Mouse (Mus musculus) layer of hippocampus, adult 2 months (tissue): ENCODE measurements at regions not wholly inside any gene's neighbourhood (a gene's known extent, or its start where the extent isn't known, plus 50 kb on each side); places are given as distances from the start of the nearest gene placed in this dataset.
A peak's percentile ranks its signal among the peaks of the same experiment; 100 is the strongest.
"Not testable (repeated sequence)": the region's sequence is repeated elsewhere in the genome, so short reads cannot be mapped to it uniquely, and the experiment has no call there.

Source experiments
- DNase-seq, 2 experiments: peaks; one replicate each; pipeline ENCODE4 v3.0.0; 2022; ENCODE audit warnings: low spot score in 2 of 2
- H3K27ac ChIP-seq: fragments of 200-600 bp; 2 replicates; pipeline ENCODE4 v1.8.1; 2022
- H3K4me3 ChIP-seq: fragments of 200-600 bp; 2 replicates; pipeline ENCODE4 v1.8.1; 2022; ENCODE audit warnings: mild to moderate bottlenecking
- CTCF ChIP-seq: fragments of 200-600 bp; conservative IDR thresholded peaks from 2 replicates; pipeline ENCODE4 v1.8.1; 2022; ENCODE audit warnings: antibody characterized with exemption, mild to moderate bottlenecking, moderate library complexity

GRCm38 (mm10) chr12:46327865-46328264, 490.9 kb downstream of the Nova1 start:
- no peak for TF ChIP-seq CTCF
- DNase-seq, result no peak

GRCm38 (mm10) chr12:46323276-46323675, 495.5 kb downstream of the Nova1 start:
- H3K4me3 ChIP-seq, result no peak overlapping the region
- no peak for TF ChIP-seq CTCF
- no peak for DNase-seq
- H3K27ac ChIP-seq, result no peak overlapping the region

More at GRCm38 (mm10) chr12:46327865-46328264, 490.9 kb downstream of the Nova1 start:
- Histone ChIP-seq H3K27ac (no peak overlapping the region), H3K4me3 (no peak overlapping the region)

GRCm38 (mm10) chr12:46303136-46303797, 515.5 kb downstream of the Nova1 start:
- no peak for DNase-seq
- no peak for TF ChIP-seq CTCF
- Histone ChIP-seq H3K4me3 (no peak overlapping the region), H3K27ac (no peak overlapping the region)

GRCm38 (mm10) chr12:46298926-46299325, 519.8 kb downstream of the Nova1 start:
- Histone ChIP-seq H3K4me3 (no peak overlapping the region), H3K27ac (no peak overlapping the region)
- TF ChIP-seq CTCF, result no peak
- no peak for DNase-seq

- DNase-seq, result no peak
- no peak overlapping the region for H3K4me3 ChIP-seq
- no peak overlapping the region for H3K27ac ChIP-seq
- TF ChIP-seq CTCF, result no peak
These were observed 534.2 kb downstream of the Nova1 start for GRCm38 (mm10) chr12:46284519-46284918.

GRCm38 (mm10) chr12:46248402-46249018, 570.2 kb downstream of the Nova1 start:
- peak in 1 of 2 experiments; percentile 3 for DNase-seq

GRCm38 (mm10) chr12:46244925-46245324, 573.8 kb downstream of the Nova1 start:
- DNase-seq, result no peak
- no peak for TF ChIP-seq CTCF
- Histone ChIP-seq H3K27ac (no peak overlapping the region), H3K4me3 (no peak overlapping the region)

More at GRCm38 (mm10) chr12:46248402-46249018, 570.2 kb downstream of the Nova1 start:
- Histone ChIP-seq H3K27ac (no peak overlapping the region), H3K4me3 (no peak overlapping the region)
- no peak for TF ChIP-seq CTCF

- Histone ChIP-seq H3K27ac (no peak overlapping the region), H3K4me3 (no peak overlapping the region)
- no peak for TF ChIP-seq CTCF
- no peak for DNase-seq
These were observed 586.4 kb downstream of the Nova1 start for GRCm38 (mm10) chr12:46232359-46232758.

GRCm38 (mm10) chr12:46215328-46215727, 603.4 kb downstream of the Nova1 start:
- not testable (repeated sequence) for H3K27ac ChIP-seq, DNase-seq, H3K4me3 ChIP-seq

- no peak overlapping the region for H3K27ac ChIP-seq
- DNase-seq, result no peak
- H3K4me3 ChIP-seq, result no peak overlapping the region
- no peak for TF ChIP-seq CTCF
These were observed 619.7 kb downstream of the Nova1 start for GRCm38 (mm10) chr12:46199076-46199475.

GRCm38 (mm10) chr12:46197482-46198101, 621.1 kb downstream of the Nova1 start:
- no peak for DNase-seq
- H3K27ac ChIP-seq, result no peak overlapping the region
- H3K4me3 ChIP-seq, result no peak overlapping the region
- no peak for TF ChIP-seq CTCF

GRCm38 (mm10) chr12:46194173-46194572, 624.6 kb downstream of the Nova1 start:
- H3K4me3 ChIP-seq, result no peak overlapping the region
- no peak for TF ChIP-seq CTCF
- no peak for DNase-seq
- H3K27ac ChIP-seq, result no peak overlapping the region
